ENCODE assay signal across 8 mouse cellular contexts in the genomic region with DNA sequence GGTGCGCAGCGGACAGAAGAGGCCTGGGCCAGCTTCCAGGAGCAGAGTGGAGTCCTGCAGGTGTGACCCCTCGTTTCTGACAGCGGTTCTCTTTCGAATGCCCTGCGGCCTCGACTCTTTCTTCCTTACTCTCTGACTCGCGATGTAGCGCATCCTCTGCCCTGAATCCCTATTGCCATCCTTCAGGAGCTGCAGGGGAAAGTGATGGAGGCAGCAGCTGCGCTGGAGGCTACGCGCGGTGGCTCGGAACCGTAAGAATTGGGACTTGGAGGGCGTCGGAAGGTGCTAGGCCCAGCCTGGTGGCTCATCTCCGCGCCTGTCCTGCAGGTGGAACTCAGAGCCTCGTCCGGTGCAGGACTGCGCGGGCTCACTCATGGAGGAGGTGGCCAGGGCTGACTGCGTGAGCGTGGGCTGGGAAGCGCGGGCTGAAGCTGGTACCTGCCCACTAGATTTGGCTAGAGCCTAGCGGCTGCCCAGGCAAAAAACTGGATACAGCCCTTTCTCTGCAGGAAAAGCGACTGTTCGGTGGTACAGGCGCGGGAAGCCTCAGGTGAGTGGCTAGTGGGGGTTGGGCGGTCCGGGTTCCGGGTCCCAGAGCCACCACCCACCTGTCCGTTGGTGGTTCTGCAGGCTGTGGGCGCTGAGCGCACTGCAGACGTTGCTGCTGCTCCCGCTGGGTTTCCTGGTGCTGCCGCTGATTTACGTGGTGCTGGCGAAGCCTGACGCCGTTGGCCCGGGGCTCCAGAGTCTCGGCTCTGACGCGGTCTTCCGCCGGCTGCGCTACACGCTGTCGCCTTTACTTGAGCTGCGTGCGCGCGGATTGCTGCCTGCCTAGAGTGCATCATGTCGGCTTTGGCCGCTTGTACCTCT. TPM values are rescaled to one million over a fixed set of nuclear protein-coding genes. Genes with fewer than 3 reads are reported as not detected.
DNase-seq lines count a peak whose midpoint lies in the region; ATAC-seq and TF ChIP-seq lines count a peak whose summit lies in the region.

No protein-coding gene starts in this region.

- H3K27me3 ChIP-seq in lung, postnatal 0 days (replicated peaks; ENCODE audit: insufficient read depth, low read length) = peaks cover 12% of the 10 kb centered on the region; the same call in 1 of the 2 replicates

- no peak overlapping the region for H3K9ac ChIP-seq in lung, postnatal 0 days (replicated peaks; ENCODE audit: low read depth)

- H3K4me2 ChIP-seq in lung, postnatal 0 days (replicated peaks; ENCODE audit: low read depth, low read length) = peak overlapping the region; percentile 98

- peak; percentile 22 for DNase-seq in urinary bladder, postnatal 14 days (ENCODE audit: low spot score)
- no peak for DNase-seq in urinary bladder, postnatal 25 days (ENCODE audit: low spot score)
- DNase-seq in embryo, embryonic 11.5 days (ENCODE audit: low read depth, low spot score) = peak; percentile 30
- DNase-seq in layer of hippocampus, postnatal 14 days (ENCODE audit: low spot score in 2 of 2) = peak; percentile 49 to 65
- peak; percentile 38 for DNase-seq in lung, postnatal 0 days (ENCODE audit: low spot score)
- peak; percentile 80 to 85 for DNase-seq in right cerebral cortex, postnatal 10 days (ENCODE audit: low spot score in 2 of 2)
- DNase-seq in gastrocnemius, postnatal 10 days = no peak

- WGBS in lung, postnatal 0 days = 8% methylated on average over 60 of the region's 61 CpGs

- peaks cover 16% of the 10 kb centered on the region for H3K4me1 ChIP-seq in lung, postnatal 0 days (ENCODE audit: insufficient read depth, low read depth, low read length)

- TF ChIP-seq EP300 in lung, postnatal 0 days (IDR thresholded peaks at IDR 0.05) = no peak

- H3K4me3 ChIP-seq in lung, postnatal 0 days (ENCODE audit: low read depth, low read length) = peak overlapping the region; percentile 46

- peaks cover 18% of the 10 kb centered on the region; the same call in 1 of the 2 replicates for H3K36me3 ChIP-seq in lung, postnatal 0 days (ENCODE audit: insufficient read depth, low read length)

- no peak overlapping the region for H3K27ac ChIP-seq in lung, postnatal 0 days (ENCODE audit: low read length)

- peak; percentile 1; the same call in 1 of the 2 replicates for TF ChIP-seq CTCF in lung, postnatal 0 days (IDR thresholded peaks at IDR 0.05)

- peak; percentile 63 to 74 for ATAC-seq in hematopoietic stem cell, adult 5-6 weeks (replicated peaks in 1 of 2; ENCODE audit: insufficient read depth in 1 of 2, low FRiP score in 2 of 2, low TSS enrichment in 1 of 2, low read depth in 1 of 2, poor library complexity in 2 of 2, severe bottlenecking in 2 of 2)
- 0 out of 2 replicates have a peak, but pooled peaks have one; percentile 18 for ATAC-seq in lung, postnatal 0 days

- no peaks in the 10 kb centered on the region for H3K9me3 ChIP-seq in lung, postnatal 0 days (ENCODE audit: low read length)

RNA-seq across cellular contexts. Expression of gene Tmem191c, which starts 1.7 kb away (rescaled TPM):
- total RNA-seq in hematopoietic stem cell, adult 5-6 weeks (2017) = 12.4 and 27.3 TPM in 2 replicates
- total RNA-seq in layer of hippocampus, postnatal 14 days (2021) = 100 to 1,000 TPM in 1 of 2 experiments, 10 to 100 TPM in 1; 86.7 to 100 TPM
- polyA plus RNA-seq in lung, postnatal 0 days (2015; fragmentation: Nextera tagmentation; extraction: Ambion mirVana) = 7.1 and 7.7 TPM in 2 replicates
- total RNA-seq in gastrocnemius, postnatal 10 days (2021) = 1 to 10 TPM; 1.9 to 3.0 TPM

RNA-seq across cellular contexts. Expression of gene Hic2, which starts 44.2 kb away (rescaled TPM):
- total RNA-seq in hematopoietic stem cell, adult 5-6 weeks (2017) = 2.9 and 3.9 TPM in 2 replicates
- total RNA-seq in layer of hippocampus, postnatal 14 days (2021) = 1 to 10 TPM; 4.3 to 4.4 TPM
- polyA plus RNA-seq in lung, postnatal 0 days (2015; fragmentation: Nextera tagmentation; extraction: Ambion mirVana) = 2.0 and 2.2 TPM in 2 replicates
- 1 to 10 TPM; 1.7 to 2.1 TPM for total RNA-seq in gastrocnemius, postnatal 10 days (2021)

RNA-seq across cellular contexts. Expression of gene Serpind1, which starts 53.6 kb away (rescaled TPM):
- not detected in 2 replicates for total RNA-seq in hematopoietic stem cell, adult 5-6 weeks (2017)
- total RNA-seq in layer of hippocampus, postnatal 14 days (2021) = under 1 TPM; 0.60 to 0.92 TPM
- 1.2 and 2.1 TPM in 2 replicates for polyA plus RNA-seq in lung, postnatal 0 days (2015; fragmentation: Nextera tagmentation; extraction: Ambion mirVana)
- total RNA-seq in gastrocnemius, postnatal 10 days (2021) = 1 to 10 TPM; 1.0 to 1.2 TPM

Comparison
In these comparisons a context has a peak if more than half of its experiments do, and no peak if none do; other contexts are left out.
1. DNase-seq: peak in urinary bladder, postnatal 14 days (single experiment), embryo, embryonic 11.5 days (single experiment), layer of hippocampus, postnatal 14 days (2 of 2), lung, postnatal 0 days (single experiment) and right cerebral cortex, postnatal 10 days (2 of 2); none in urinary bladder, postnatal 25 days (single experiment) and gastrocnemius, postnatal 10 days (single experiment).